Mouse (Mus musculus) neural tube, embryonic 12.5 days (tissue): ENCODE measurements around the gene Fn1. TPM values are rescaled to one million over a fixed set of nuclear protein-coding genes. Genes with fewer than 3 reads are reported as not detected.

Experiments used
- ATAC-seq: fragments of 200-750 bp; cut with Nextera tagmentation; 2 replicates; pipeline ENCODE4 v1.8.0; 2017; ENCODE audit warnings: low read depth, mild to moderate bottlenecking, moderate TSS enrichment, moderate library complexity; ENCODE audit not compliant: low FRiP score
- H3K27ac ChIP-seq: fragments of 300-500 bp; sonication (generic); 2 replicates; pipeline ENCODE4 v1.5.1; 2016
- H3K27me3 ChIP-seq: fragments of 300-500 bp; sonication (generic); replicated peaks from 2 replicates; pipeline ENCODE4 v1.6.1; 2016; ENCODE audit warnings: mild to moderate bottlenecking
- H3K36me3 ChIP-seq: fragments of 300-500 bp; sonication (generic); 2 replicates; pipeline ENCODE4 v1.6.1; 2016; ENCODE audit warnings: mild to moderate bottlenecking
- H3K4me1 ChIP-seq: fragments of 300-500 bp; sonication (generic); 2 replicates; pipeline ENCODE4 v1.6.1; 2016
- H3K4me2 ChIP-seq: fragments of 300-500 bp; sonication (generic); replicated peaks from 2 replicates; pipeline ENCODE4 v1.6.1; 2016; ENCODE audit warnings: mild to moderate bottlenecking
- H3K4me3 ChIP-seq: fragments of 300-500 bp; sonication (generic); 2 replicates; pipeline ENCODE4 v1.5.1; 2016
- H3K9ac ChIP-seq: fragments of 300-500 bp; sonication (generic); 2 replicates; pipeline ENCODE4 v1.6.1; 2016; ENCODE audit warnings: mild to moderate bottlenecking
- H3K9me3 ChIP-seq: fragments of 300-500 bp; sonication (generic); 2 replicates; pipeline ENCODE4 v1.6.1; 2016; ENCODE audit warnings: mild to moderate bottlenecking
- WGBS: fragments of 180-500 bp; shearing (Covaris S2); methylation state at CpG from one replicate; pipeline ENCODE4 v1.1.7; 2016; 5-methylcytosine and 5-hydroxymethylcytosine counted together
- polyA plus RNA-seq: library from polyadenylated mRNA; unstranded; fragments of >200 nt; fragmentation: Nextera tagmentation; extraction: Ambion mirVana; gene quantifications from 2 replicates; pipeline ENCODE4 v1.2.1, GENCODE M21; 2016

The Fn1 gene
- polyA plus RNA-seq, 1 experiment from 2014 or later, result 80.2 TPM

DNA sequence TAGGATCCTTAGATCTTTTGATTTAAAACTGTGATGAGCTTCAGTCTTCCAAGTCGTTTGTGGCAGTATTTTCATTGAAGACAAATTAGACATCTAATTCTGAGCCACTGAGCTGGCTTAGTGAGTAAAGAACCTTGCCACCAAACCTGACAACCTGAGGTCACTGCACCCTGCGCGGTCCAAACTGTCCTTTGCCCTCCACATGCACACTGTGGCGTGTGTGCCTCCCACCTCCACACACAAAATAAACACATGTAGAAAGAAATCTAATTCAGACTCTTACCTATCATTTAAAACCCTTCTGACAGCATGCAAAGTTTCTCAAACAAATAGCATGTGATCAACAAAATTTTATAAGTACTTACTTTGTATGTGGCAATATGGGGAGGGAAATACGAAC lies 6.2 kb downstream of the Fn1 start:
- H3K9ac ChIP-seq, result no peak overlapping the region
- H3K4me2 ChIP-seq, result no peak overlapping the region
- no peak for ATAC-seq
- no peaks in the 10 kb centered on the region for H3K27me3 ChIP-seq
- no peak overlapping the region for H3K4me3 ChIP-seq
- no peaks in the 10 kb centered on the region for H3K9me3 ChIP-seq
- WGBS, result 88% methylated on average over 5 of the region's 5 CpGs
- H3K27ac ChIP-seq, result no peak overlapping the region
- 0 out of 2 replicates have a peak, but pooled peaks cover 4% of the 10 kb centered on the region for H3K4me1 ChIP-seq
- peaks cover 34% of the 10 kb centered on the region for H3K36me3 ChIP-seq

DNA sequence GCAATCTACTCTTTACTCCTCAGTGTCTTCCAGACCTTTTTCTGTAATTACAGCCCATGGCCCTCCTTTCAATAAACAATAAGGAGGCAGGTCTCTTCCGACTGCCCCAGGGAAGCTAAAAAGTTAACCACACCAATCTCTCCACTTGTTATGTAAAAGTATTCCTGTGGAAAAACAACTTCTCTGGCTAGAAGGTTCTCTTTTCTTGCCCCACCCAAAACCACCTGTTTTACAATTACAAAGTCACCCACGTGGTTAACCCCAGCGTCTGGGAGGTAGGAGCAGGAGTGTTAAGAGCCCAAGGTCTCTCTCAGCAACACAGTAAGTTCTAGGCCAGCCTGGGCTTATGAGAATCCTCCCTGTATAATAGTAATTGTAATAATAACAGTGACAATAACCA lies 7.0 kb downstream of the Fn1 start:
- WGBS, result 62% methylated on average over 3 of the region's 3 CpGs
- no peaks in the 10 kb centered on the region for H3K9me3 ChIP-seq

DNA sequence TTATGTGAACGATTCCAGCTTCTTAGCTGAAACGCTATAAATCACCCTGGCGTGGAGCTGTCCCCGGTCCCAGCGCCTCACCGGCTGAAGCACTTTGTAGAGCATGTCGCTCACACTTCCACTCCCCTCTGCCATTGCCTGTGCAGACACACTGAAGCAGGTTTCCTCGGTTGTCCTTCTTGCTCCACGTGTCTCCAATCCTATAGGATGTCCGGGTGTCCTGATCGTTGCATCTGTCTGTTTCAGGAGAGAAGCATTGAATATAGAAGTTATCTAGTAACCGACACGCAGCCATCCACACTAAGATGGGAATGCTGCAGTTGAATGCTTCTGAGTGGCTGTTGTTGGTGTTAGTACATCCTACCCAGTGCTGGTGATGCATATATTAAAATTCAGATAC lies 7.5 kb downstream of the Fn1 start:
- no peaks in the 10 kb centered on the region for H3K9me3 ChIP-seq
- no peak for ATAC-seq
- 94% methylated on average over 13 of the region's 13 CpGs for WGBS
- H3K36me3 ChIP-seq, result peaks cover 44% of the 10 kb centered on the region
- no peaks in the 10 kb centered on the region for H3K4me1 ChIP-seq
- H3K27ac ChIP-seq, result no peak overlapping the region
- no peaks in the 10 kb centered on the region for H3K27me3 ChIP-seq
- H3K4me2 ChIP-seq, result no peak overlapping the region
- H3K4me3 ChIP-seq, result no peak overlapping the region
- no peak overlapping the region for H3K9ac ChIP-seq

More for the DNA sequence above, 7.0 kb downstream of the Fn1 start:
- no peaks in the 10 kb centered on the region for H3K4me1 ChIP-seq
- no peak overlapping the region for H3K9ac ChIP-seq
- no peak overlapping the region for H3K4me2 ChIP-seq
- H3K4me3 ChIP-seq, result no peak overlapping the region
- peaks cover 40% of the 10 kb centered on the region for H3K36me3 ChIP-seq
- H3K27ac ChIP-seq, result no peak overlapping the region
- H3K27me3 ChIP-seq, result no peaks in the 10 kb centered on the region
- ATAC-seq, result no peak

DNA sequence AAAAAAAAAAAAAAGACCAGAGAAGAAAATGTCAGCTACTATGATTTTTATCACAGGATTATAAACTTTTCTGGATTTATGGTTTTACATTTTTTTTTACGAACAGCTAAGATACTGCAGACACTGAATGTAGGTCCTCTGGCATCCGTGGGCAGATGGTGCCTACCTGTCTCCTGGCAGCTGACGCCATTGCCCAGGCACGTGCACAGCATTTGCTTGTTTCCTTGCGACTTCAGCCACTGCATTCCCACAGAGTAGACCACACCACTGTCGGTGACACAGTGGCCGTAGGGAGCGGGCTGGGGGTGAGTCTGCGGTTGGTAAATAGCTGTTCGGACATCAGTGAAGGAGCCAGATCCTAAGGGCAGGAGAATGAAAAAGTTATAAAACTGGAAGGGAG lies 10.2 kb downstream of the Fn1 start:
- H3K36me3 ChIP-seq, result peaks cover 60% of the 10 kb centered on the region
- no peak for ATAC-seq
- H3K9ac ChIP-seq, result no peak overlapping the region

DNA sequence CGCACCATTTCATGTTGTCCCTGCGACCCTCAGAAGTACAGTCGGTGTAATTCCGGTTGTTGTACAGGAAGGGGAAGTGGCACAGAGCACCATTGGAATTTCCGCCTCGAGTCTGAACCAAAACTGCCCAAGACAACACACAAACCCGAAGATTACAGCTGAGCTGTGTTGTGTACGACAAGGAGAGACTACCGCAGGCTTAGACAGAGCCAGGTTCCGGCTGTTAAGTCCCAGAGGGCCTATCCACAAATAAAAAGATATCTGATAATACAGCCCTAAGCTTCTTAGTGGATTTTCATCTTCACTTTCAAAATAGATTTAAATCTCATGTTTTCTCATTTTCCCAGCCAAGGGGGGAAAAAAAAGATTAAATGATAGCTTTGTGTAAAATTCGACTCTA lies 11.8 kb downstream of the Fn1 start:
- H3K9ac ChIP-seq, result no peak overlapping the region
- no peaks in the 10 kb centered on the region for H3K27me3 ChIP-seq
- WGBS, result 95% methylated on average over 11 of the region's 11 CpGs
- no peaks in the 10 kb centered on the region for H3K9me3 ChIP-seq
- H3K4me3 ChIP-seq, result no peak overlapping the region
- ATAC-seq, result no peak
- no peak overlapping the region for H3K4me2 ChIP-seq
- H3K36me3 ChIP-seq, result peaks cover 68% of the 10 kb centered on the region
- no peaks in the 10 kb centered on the region for H3K4me1 ChIP-seq
- H3K27ac ChIP-seq, result no peak overlapping the region

More for the DNA sequence above, 10.2 kb downstream of the Fn1 start:
- Histone ChIP-seq H3K4me1 (no peaks in the 10 kb centered on the region), H3K4me3 (no peak overlapping the region), H3K27me3 (no peaks in the 10 kb centered on the region), H3K27ac (no peak overlapping the region), H3K4me2 (no peak overlapping the region), H3K9me3 (no peaks in the 10 kb centered on the region)
- 94% methylated on average over 10 of the region's 10 CpGs for WGBS

DNA sequence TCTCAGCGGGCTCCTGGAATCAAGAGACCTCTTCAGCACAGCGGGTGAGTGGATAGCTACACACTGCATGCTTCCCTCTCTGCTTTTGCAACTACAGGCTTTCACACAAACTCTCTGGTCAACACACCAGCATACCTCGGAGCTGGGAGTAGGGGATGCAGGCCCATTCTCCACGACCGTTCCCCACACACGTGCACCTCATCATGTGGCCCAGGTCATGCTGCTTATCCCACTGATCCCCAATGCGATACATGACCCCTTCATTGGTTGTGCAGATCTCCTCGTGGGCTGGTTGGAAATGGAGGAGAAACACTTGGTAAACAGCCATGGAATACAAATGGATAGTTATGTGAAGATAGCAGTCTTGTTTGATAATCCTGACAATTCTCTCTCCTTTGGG lies 12.8 kb downstream of the Fn1 start:
- Histone ChIP-seq H3K27me3 (no peaks in the 10 kb centered on the region), H3K4me2 (no peak overlapping the region), H3K4me3 (no peak overlapping the region), H3K9me3 (no peaks in the 10 kb centered on the region), H3K9ac (no peak overlapping the region), H3K36me3 (peaks cover 71% of the 10 kb centered on the region), H3K4me1 (no peaks in the 10 kb centered on the region), H3K27ac (no peak overlapping the region)
- WGBS, result 93% methylated on average over 8 of the region's 8 CpGs
- ATAC-seq, result no peak

DNA sequence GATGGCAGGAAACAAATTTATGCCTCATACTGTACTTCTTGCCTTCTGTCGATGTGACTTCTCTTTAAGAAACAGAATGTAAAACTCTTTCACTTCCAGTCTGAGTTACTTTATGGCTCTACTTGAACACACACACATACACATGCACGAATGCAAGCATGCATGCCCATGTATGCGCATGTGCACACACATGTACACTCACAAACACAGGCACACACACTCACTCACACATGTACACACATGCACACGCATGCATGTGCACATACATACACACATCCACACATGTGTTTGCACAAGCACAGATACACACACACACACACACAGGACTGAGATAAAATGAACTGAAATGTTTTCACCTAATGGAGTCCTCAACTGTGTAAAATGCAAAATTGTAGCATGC lies 16.3 kb downstream of the Fn1 start:
- Histone ChIP-seq H3K27ac (no peak overlapping the region), H3K4me3 (no peak overlapping the region), H3K27me3 (no peaks in the 10 kb centered on the region), H3K4me2 (no peak overlapping the region), H3K36me3 (peaks cover 43% of the 10 kb centered on the region), H3K9ac (no peak overlapping the region), H3K4me1 (no peaks in the 10 kb centered on the region), H3K9me3 (no peaks in the 10 kb centered on the region)
- WGBS, result 94% methylated on average over 4 of the region's 4 CpGs
- ATAC-seq, result no peak

DNA sequence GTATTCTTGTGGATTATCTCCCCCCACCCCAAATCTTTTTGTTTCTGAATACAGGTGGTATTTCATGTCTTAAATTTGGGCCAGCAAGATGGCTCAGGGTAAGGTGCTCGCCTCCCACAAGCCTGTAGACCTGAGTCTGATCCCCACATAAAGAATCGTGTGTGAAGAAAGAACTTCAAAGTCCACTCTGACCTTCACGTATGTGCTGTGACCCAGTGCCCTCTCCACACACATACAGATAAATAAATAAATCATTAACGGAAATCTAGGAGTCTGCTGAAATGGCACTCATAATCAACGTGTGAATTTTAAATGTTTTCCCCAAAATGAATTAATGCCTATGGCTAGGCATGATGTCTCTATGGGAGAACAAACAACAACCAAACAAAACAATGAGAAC lies 16.9 kb downstream of the Fn1 start:
- Histone ChIP-seq H3K27me3 (no peaks in the 10 kb centered on the region), H3K9ac (no peak overlapping the region), H3K4me1 (no peaks in the 10 kb centered on the region), H3K4me2 (no peak overlapping the region), H3K9me3 (no peaks in the 10 kb centered on the region), H3K4me3 (no peak overlapping the region), H3K36me3 (peaks cover 39% of the 10 kb centered on the region), H3K27ac (no peak overlapping the region)
- 92% methylated on average over 5 of the region's 5 CpGs for WGBS
- ATAC-seq, result no peak

DNA sequence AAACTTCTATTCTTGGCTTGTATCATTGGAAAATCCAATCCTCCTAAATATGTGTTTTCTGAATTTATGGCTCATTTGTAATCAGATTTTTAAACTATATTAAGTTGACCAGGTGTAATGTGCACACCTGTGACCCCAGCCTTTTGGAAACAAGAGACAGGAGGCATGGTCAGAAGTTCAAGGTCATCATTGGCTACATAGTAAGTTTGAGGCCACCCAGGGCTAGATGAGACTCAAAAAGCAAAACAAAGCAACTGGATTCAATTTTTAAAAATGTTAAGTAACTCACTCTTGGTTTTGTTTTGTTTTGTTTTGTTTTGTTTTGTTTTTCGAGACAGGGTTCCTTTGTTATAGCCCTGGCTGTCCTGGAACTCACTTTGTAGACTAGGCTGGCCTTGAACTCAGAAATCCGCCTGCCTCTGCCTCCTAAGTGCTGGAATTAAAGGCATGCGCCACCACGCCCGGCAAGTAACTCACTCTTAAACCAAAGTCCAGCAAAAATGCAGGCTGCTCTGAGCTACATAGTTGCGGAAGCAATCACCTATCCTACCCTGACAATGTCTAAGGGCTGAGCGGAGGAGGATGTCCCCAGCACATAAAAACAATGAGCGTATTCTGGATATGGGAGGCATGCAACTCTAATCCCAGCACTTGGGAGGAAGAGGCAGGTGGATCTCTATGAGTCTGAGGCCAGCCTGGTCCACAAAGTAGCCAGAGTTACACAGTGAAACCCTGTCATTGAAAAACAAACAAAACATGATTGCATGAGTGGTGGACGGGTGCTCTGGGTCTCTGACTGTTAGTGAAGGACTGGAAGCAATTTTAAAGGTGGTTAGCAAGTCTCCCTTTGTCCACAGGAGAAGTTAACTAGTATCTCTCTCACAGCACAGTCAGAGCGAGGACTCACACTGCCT lies 17.6 kb downstream of the Fn1 start:
- Histone ChIP-seq H3K27me3 (no peaks in the 10 kb centered on the region), H3K9ac (no peak overlapping the region), H3K27ac (no peak overlapping the region), H3K4me2 (no peak overlapping the region), H3K4me1 (no peaks in the 10 kb centered on the region), H3K4me3 (no peak overlapping the region), H3K36me3 (peaks cover 33% of the 10 kb centered on the region), H3K9me3 (no peaks in the 10 kb centered on the region)
- WGBS, result 96% methylated on average over 10 of the region's 10 CpGs
- no peak for ATAC-seq

DNA sequence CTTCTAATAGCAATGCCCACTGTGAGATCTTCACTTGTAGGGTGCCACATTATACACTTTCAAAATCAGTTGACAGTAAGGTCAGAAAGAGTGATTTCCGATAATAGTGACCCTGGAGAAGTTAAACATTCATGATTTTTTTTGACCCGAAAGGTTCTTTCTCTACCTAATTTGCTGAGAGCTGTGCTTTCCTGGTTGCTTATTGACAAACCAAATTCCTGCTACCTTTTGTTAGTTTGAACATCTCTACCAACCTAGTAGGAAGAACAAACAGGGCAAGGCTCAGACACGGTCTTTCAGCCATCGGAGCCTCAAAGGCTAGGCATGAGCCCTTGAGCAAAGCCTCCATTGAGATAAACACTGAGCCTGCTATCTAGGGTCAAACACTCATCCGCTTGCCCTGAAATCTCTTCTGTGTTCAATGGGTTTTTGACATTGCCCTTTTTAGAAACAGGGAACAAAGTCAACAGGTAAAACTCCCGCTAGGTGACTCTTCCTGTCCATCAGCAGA lies 18.5 kb downstream of the Fn1 start:
- Histone ChIP-seq H3K9ac (no peak overlapping the region), H3K27ac (no peak overlapping the region), H3K36me3 (peaks cover 33% of the 10 kb centered on the region), H3K4me2 (no peak overlapping the region), H3K4me3 (no peak overlapping the region), H3K27me3 (no peaks in the 10 kb centered on the region), H3K4me1 (no peaks in the 10 kb centered on the region), H3K9me3 (no peaks in the 10 kb centered on the region)
- WGBS, result 94% methylated on average over 6 of the region's 6 CpGs
- no peak for ATAC-seq

DNA sequence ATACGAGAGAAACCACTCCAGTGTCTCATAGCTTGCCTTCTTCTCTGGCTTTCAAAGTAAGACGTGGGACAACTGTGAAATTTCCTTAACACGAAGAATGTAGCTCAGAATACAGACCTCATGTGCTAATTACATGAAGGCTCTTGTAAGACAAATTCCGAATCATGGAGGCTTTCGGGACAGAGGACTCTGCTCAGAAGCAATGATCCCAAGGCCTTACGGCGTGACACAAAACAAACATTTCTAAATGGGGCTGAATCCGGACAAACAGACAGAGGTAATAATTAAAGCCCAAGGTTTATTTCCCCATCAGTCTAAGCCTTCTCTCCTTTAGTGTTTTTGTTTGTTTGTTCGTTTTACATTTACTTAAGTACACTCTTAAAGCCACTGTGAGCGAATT lies 20.6 kb downstream of the Fn1 start:
- no peak for ATAC-seq
- no peak overlapping the region for H3K4me2 ChIP-seq
- 85% methylated on average over 10 of the region's 10 CpGs for WGBS

DNA sequence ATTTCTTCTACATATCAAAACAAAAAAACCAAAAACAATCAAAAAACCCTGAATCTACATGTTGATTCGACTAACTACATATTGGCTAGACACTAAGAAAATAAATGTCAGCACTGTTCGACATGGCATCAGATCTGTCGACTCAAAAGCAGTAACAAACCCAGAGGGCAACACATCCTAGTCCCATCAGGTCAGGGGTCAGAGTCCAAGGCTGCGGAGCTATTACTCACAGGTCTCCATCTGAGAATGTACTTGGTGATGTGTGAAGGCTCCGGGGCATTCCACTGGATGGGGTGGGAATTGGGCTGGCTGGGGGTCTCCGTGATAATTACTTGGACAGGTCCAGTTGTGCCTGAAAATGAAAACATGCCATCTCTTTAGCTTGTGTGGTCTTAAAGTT lies 21.2 kb downstream of the Fn1 start:
- peaks cover 49% of the 10 kb centered on the region for H3K36me3 ChIP-seq
- H3K27me3 ChIP-seq, result no peaks in the 10 kb centered on the region
- H3K4me2 ChIP-seq, result no peak overlapping the region
- no peak overlapping the region for H3K27ac ChIP-seq
- no peaks in the 10 kb centered on the region for H3K4me1 ChIP-seq
- no peaks in the 10 kb centered on the region for H3K9me3 ChIP-seq
- WGBS, result 85% methylated on average over 6 of the region's 6 CpGs
- H3K9ac ChIP-seq, result no peak overlapping the region
- H3K4me3 ChIP-seq, result no peak overlapping the region
- no peak for ATAC-seq

More for the DNA sequence above, 20.6 kb downstream of the Fn1 start:
- Histone ChIP-seq H3K4me3 (no peak overlapping the region), H3K27ac (no peak overlapping the region), H3K9me3 (no peaks in the 10 kb centered on the region), H3K36me3 (peaks cover 46% of the 10 kb centered on the region), H3K27me3 (no peaks in the 10 kb centered on the region), H3K4me1 (no peaks in the 10 kb centered on the region), H3K9ac (no peak overlapping the region)

DNA sequence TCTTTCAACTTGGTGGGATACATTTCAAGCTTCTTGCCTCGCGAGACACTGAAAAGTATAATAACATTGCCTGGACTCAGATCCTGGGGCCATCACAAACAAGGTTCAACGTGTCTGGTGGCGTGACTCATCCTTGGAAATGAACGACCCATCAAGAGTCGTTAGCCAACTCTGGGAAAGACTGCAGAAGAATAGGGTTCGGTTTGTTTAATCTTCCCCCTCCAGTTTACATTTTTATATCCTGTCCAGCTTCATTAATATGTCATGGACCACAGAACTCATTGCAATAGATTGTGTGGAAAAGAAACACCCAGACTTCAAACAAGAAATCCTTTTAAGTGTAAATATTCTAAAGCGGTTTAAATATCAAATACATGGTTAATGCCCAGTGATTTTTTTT lies 22.8 kb downstream of the Fn1 start:
- Histone ChIP-seq H3K4me1 (no peaks in the 10 kb centered on the region), H3K27ac (no peak overlapping the region), H3K9me3 (no peaks in the 10 kb centered on the region), H3K4me2 (no peak overlapping the region), H3K9ac (no peak overlapping the region), H3K36me3 (peaks cover 48% of the 10 kb centered on the region), H3K4me3 (no peak overlapping the region), H3K27me3 (no peaks in the 10 kb centered on the region)
- no peak for ATAC-seq
- WGBS, result 90% methylated on average over 8 of the region's 8 CpGs
